Mouse (Mus musculus) mature B cell (primary cell): ENCODE results near the gene Zfp326.

ENCODE experiments used
- in situ Hi-C: fragments of 300-500 bp; cut with MboI; formaldehyde crosslinking; loops from 2 replicates; pipeline ENCODE4 v1.14.3; 2019

The Zfp326 gene

DNA sequence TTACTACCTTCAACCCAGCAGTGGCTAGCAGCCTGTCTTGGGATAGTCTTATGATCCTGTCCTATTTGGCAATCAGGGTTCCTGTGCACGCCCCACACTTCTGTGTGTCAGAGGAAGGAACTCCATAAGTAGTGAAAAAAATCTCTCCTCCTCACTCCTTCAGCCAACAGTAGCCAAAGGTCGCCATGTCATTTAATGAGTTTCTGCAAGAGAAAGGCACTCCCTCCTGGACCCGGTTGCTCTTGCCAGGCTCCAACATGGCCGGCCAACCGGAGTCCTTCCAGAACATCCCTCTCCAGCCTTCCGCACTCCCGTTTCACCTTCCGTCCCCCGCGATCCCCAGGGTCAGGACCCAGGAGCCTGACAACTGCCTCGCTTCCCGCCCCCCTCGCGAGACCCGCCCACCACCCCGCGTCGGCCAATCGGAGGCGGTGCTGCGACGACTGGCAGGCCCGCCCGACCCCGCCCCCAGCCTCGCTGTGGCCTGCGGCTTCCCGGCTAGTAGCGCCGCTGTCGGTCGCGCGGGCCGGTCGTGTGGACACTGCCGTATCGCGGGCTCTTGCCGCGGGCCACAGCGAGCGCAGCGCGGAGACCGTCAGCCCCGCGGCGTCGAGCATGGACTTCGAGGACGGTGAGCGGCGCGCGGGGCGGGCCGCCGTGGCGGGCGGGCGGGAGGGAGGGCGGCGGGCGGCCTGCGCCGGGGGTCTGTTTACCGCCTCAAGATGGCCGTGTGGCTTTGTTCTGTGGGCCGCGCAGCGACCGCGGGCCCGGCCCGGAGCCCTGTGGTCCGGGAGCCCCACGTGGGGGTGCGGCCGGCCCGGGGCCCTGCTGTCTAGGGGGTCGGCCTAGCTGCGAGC lies at the start of gene Zfp326:
Gene Zfp326, plus strand, starts transcription at position 498 of the 857 bp plus-strand sequence.
- in situ Hi-C loops: no loop called here

- in situ Hi-C loops: no loop called here
Observed at GRCm38 (mm10) chr5:105826916-105827510, 49.4 kb upstream of the Zfp326 start.

DNA sequence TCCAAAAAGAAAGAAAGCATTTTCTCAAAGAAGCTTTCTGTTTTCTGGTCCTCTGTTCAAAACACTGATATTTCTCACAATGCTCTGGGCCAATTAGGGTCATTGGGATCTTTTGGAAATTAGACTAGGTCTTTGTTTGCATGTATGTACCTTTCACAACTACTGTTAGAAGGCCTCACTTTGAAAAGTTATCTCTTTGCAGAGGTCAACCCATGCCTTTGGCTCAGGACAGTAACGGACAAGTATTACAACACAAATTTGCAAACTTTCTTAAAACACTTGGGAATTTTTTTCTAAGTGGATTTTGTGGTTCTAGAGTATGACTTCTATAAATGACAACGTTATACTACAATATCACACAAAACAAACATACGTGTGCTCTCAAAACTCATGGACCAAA lies 48.3 kb upstream of the Zfp326 start:
- in situ Hi-C loops: no loop called here

- in situ Hi-C loops: no loop called here
Observed at GRCm38 (mm10) chr5:105829008-105829586, 47.3 kb upstream of the Zfp326 start.

GRCm38 (mm10) chr5:105832140-105832539 lies 44.2 kb upstream of the Zfp326 start:
- in situ Hi-C loops: no loop called here

- in situ Hi-C loops: no loop called here
Observed at GRCm38 (mm10) chr5:105833923-105834322, 42.4 kb upstream of the Zfp326 start.

DNA sequence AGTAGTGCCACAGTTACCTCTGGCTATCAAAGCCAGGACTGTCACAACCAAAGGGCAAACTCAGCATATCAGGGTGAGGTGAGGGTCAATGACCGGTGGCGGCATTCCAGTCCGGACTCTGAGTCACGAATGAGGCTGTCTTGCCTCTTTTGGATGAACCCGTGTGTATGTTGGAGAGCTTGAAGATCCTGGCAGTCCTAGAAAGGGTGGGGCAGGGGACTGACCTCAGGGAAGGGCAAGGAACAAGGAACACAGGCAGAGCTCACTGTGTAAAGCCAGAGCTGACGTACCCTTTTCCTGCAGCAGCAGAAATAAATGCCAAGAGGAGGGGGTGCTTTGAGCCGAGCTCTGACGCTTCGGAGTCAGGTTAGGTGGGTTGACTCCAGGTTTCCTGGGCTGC lies 40.4 kb upstream of the Zfp326 start:
- in situ Hi-C loops: no loop called here

DNA sequence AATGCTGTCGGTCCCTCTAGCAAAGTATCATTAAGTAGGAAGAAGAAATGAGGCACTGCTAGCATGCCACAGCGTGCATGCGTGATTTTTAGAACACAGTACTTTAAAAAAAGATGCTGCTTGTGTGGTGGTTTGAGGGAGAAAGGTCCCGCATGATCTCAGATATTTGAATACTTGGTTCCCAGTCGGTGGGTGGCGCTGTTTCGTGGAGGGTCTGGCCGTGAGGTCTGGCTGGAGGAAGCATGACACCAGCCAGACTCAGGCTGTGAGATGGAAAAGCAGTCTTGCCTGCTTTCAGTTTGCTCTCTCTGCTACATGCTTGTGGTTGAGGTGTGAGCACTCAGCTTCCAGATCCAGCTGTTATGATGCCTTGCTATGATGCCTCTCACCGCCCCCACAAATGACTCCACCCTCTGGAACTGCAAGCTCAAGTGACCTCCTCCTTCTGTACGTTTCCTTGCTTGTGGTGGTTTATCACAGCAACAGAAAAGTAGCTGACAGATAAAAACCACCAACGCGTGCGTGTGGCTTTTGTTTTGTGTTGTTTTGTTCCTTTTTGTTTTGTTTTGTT lies 36.5 kb upstream of the Zfp326 start:
- in situ Hi-C loops: no loop called here

- in situ Hi-C loops: no loop called here
Observed at GRCm38 (mm10) chr5:105844044-105844753, 32.2 kb upstream of the Zfp326 start.

- in situ Hi-C loops: no loop called here
Observed at GRCm38 (mm10) chr5:105845041-105845440, 31.3 kb upstream of the Zfp326 start.

GRCm38 (mm10) chr5:105847726-105848125 lies 28.6 kb upstream of the Zfp326 start:
- in situ Hi-C loops: no loop called here

- in situ Hi-C loops: no loop called here
Observed at GRCm38 (mm10) chr5:105849222-105849621, 27.1 kb upstream of the Zfp326 start.

DNA sequence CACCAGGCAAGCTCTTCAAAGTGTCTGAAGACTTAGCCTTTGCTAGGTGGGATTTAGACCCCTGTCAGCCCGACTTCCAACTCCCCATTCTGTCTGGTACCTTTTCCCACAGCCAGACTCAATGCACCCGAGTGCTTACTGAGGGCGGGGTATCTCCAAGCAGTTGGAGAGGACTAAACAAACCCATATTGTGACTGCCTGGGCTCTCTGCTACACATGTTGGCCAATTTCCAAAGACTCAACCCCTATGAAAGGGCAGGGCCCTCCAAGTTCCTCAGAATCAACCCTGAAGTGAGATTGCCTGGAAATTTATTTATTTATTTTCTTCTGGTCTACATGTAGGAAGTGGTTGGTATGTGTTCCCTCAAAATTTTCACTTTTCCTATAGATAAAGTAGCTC lies 26.7 kb upstream of the Zfp326 start:
- in situ Hi-C loops: no loop called here

GRCm38 (mm10) chr5:105853271-105853670 lies 23.1 kb upstream of the Zfp326 start:
- in situ Hi-C loops: no loop called here

GRCm38 (mm10) chr5:105857486-105857885 lies 18.9 kb upstream of the Zfp326 start:
- in situ Hi-C loops: no loop called here

- in situ Hi-C loops: no loop called here
Observed at GRCm38 (mm10) chr5:105858754-105859694, 17.3 kb upstream of the Zfp326 start.

DNA sequence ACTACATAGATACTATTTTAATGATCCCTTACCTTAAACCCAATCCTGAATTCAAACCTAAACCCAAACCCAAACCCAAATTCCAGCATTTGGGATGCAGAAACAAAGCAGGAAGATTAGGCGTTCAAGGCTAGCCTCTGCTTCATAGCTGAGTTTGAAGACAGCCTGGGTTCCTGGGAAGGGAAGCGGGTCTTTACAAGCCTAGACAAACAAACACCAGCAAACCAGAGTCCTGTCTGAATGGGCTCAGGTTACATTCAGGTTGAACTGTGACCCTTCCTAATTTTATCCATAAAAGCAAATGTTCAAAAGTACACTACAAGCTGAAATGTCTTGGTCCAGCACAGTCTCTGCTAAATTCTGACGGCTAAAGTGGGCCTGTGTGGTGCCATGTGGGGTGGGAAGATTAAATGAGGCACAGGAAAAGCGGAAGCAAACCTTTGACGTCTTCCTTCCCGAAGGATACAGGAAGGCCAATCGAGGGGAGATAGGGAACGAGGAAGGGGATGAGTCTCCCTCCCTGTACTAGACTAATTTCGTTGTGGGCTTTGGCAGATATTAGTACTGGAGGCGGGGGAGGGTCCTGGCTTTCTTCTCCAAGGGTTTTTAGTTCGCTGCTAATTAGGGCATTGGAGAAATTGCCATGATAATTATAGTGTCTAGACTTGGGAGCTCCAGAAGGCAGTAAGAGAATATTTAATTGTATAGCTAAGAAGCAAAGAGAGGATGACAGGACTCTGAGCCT lies 16.5 kb upstream of the Zfp326 start:
- in situ Hi-C loops: loop anchor here (10.0 kb wide), 1 partner anchor 165 kb away; the partner anchor contains the start of gene Lrrc8d

GRCm38 (mm10) chr5:105860461-105860835 lies 15.9 kb upstream of the Zfp326 start:
- in situ Hi-C loops: loop anchor here (10.0 kb wide), 1 partner anchor 166 kb away; the partner anchor contains the start of gene Lrrc8d

- in situ Hi-C loops: loop anchor here (10.0 kb wide), 1 partner anchor 167 kb away; the partner anchor contains the start of gene Lrrc8d
Observed at GRCm38 (mm10) chr5:105861616-105862015, 14.7 kb upstream of the Zfp326 start.

DNA sequence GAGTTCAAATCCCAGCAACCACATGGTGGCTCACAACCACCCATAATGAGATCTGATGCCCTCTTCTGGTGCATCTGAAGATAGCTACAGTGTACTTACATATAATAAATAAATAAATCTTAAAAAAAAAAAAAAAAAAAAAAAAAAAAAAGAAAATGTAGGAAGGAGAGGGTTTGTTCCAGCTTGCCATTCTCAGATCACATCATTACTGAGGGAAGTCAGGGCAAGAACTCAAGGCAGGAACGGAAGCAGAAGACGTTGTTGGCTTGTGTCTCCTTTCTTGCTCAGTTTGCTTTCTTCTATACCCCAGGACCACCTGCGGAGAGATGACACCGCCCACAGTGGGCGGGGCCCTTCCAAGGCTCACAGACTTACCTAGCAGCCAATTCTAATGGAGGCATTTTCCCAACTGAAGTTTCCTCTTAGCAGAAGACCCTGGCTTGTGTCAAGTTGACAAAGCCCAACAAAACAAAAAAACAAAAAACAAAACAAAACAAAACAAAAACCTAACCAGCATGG lies 11.2 kb upstream of the Zfp326 start:
- in situ Hi-C loops: loop anchor here (5.0 to 10.0 kb wide), 2 partner anchors 170 to 458 kb away; partner anchors contain the start of gene Lrrc8d
